9 mouse cellular contexts compared by ENCODE assay signal in the genomic region with DNA sequence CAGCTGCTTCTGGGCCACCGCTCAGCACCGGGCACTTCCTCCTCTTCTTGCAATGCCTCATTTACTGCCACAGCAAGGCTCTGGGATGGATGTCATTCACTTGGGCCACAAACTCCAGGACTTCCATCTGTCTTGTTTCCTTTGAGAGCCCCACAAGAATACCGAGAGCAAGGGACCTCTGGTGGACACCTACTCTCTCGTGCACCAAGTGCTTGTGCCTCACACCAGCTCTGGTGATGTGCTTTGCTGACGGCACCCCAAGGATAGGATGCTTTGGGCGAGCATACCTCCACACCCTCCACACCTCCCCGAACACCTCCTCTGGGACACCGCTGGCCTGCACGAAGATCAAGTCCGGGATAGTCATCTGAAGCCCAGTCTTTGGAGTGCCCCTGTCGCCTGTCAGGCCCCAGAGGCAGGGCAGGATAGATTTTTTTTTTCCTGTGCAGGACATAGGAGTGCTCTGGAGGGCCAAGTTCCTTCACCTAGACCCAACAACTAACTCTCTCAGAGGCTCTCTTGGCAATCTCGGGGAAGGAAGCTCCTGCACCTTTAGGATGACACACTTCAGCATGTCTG. TPM values are rescaled to one million over a fixed set of nuclear protein-coding genes. Genes with fewer than 3 reads are reported as not detected.
DNase-seq lines count a peak whose midpoint lies in the region; ATAC-seq and TF ChIP-seq lines count a peak whose summit lies in the region.
"Had no signal": no experiment of that assay in that cellular context is flagged by ENCODE, and none has a peak within 500 bp of the region (broad histone marks: within the 10 kb centered on the region; RNA-seq: fewer than 3 reads in every experiment).

No protein-coding gene starts in this region.

- WGBS in hindbrain, embryonic 13.5 days, result 47% methylated on average over 12 of the region's 12 CpGs
- WGBS in midbrain, postnatal 0 days, result 50% methylated on average over 12 of the region's 12 CpGs

- no peak for DNase-seq in layer of hippocampus, adult 2 months (ENCODE audit: low spot score in 2 of 2)
- DNase-seq in layer of hippocampus, adult 9-10 months (ENCODE audit: low spot score), result no peak
- DNase-seq in cerebellum, postnatal 10 days, result peak; percentile 6 to 21
- no peak for DNase-seq in midbrain, postnatal 0 days (ENCODE audit: low spot score)
- no peak for DNase-seq in ovary, postnatal 14 days (ENCODE audit: low spot score)
- DNase-seq in lung, postnatal 14 days, result no peak
- DNase-seq in embryo, embryonic 11 days, result no peak

- peak overlapping the region; percentile 81 for H3K9ac ChIP-seq in hindbrain, embryonic 13.5 days
- H3K9ac ChIP-seq in midbrain, postnatal 0 days (replicated peaks; ENCODE audit: low read length, poor library complexity, severe bottlenecking), result peak overlapping the region; percentile 67

- ATAC-seq in hindbrain, embryonic 13.5 days (ENCODE audit: low FRiP score), result 0 out of 2 replicates have a peak, but pooled peaks have one; percentile 33
- ATAC-seq in midbrain, postnatal 0 days (ENCODE audit: low FRiP score), result no peak

- peak overlapping the region; percentile 94 for H3K27ac ChIP-seq in layer of hippocampus, adult 2 months
- no peak overlapping the region for H3K27ac ChIP-seq in hindbrain, embryonic 13.5 days
- 0 out of 2 replicates have a peak overlapping the region, but pooled peaks have one; percentile 43 for H3K27ac ChIP-seq in midbrain, postnatal 0 days (ENCODE audit: low read depth, low read length)

- no peaks in the 10 kb centered on the region for H3K36me3 ChIP-seq in hindbrain, embryonic 13.5 days
- no peaks in the 10 kb centered on the region for H3K36me3 ChIP-seq in midbrain, postnatal 0 days (ENCODE audit: insufficient read depth, low read length)

- peak overlapping the region; percentile 61 for H3K4me2 ChIP-seq in hindbrain, embryonic 13.5 days
- peak overlapping the region; percentile 57 for H3K4me2 ChIP-seq in midbrain, postnatal 0 days (ENCODE audit: low read depth, low read length, poor library complexity, severe bottlenecking)

- H3K9me3 ChIP-seq in hindbrain, embryonic 13.5 days, result no peaks in the 10 kb centered on the region
- no peaks in the 10 kb centered on the region for H3K9me3 ChIP-seq in midbrain, postnatal 0 days (ENCODE audit: low read length)

- no peak for TF ChIP-seq CTCF in layer of hippocampus, adult 2 months (conservative IDR thresholded peaks at IDR 0.05)
- TF ChIP-seq CTCF in midbrain, postnatal 0 days (IDR thresholded peaks at IDR 0.05), result 0 out of 2 replicates have a peak, but pooled peaks have one; percentile 6

- peaks cover 35% of the 10 kb centered on the region for H3K27me3 ChIP-seq in hindbrain, embryonic 13.5 days
- H3K27me3 ChIP-seq in midbrain, postnatal 0 days (ENCODE audit: insufficient read depth, low read length), result peaks cover 3% of the 10 kb centered on the region; the same call in 1 of the 2 replicates

- peak overlapping the region; percentile 71 for H3K4me3 ChIP-seq in layer of hippocampus, adult 2 months
- H3K4me3 ChIP-seq in hindbrain, embryonic 13.5 days, result peak overlapping the region; percentile 55
- H3K4me3 ChIP-seq in midbrain, postnatal 0 days (ENCODE audit: low read depth, low read length), result peak overlapping the region; percentile 58

- peaks cover 6% of the 10 kb centered on the region; the same call in 1 of the 2 replicates for H3K4me1 ChIP-seq in hindbrain, embryonic 13.5 days (replicated peaks)
- H3K4me1 ChIP-seq in midbrain, postnatal 0 days (ENCODE audit: insufficient read depth, low read length), result no peaks in the 10 kb centered on the region

RNA-seq across cellular contexts. Expression of a gene that starts 4.9 kb away (rescaled TPM):
- not detected for total RNA-seq in layer of hippocampus, adult 2 months (2021)
- polyA plus RNA-seq in hindbrain, embryonic 13.5 days (2015; fragmentation: Nextera tagmentation; extraction: Ambion mirVana), result not detected in 2 replicates
- total RNA-seq in midbrain, postnatal 0 days (2014; rRNA removed), result not detected in 2 replicates
- not detected in 2 replicates for polyA plus RNA-seq in midbrain, postnatal 0 days (2015; fragmentation: Nextera tagmentation; extraction: Ambion mirVana)
- total RNA-seq: layer of hippocampus, postnatal 36 days had no signal

RNA-seq across cellular contexts. Expression of a gene that starts 24.4 kb away (rescaled TPM):
- total RNA-seq in layer of hippocampus, adult 2 months (2021), result not detected
- not detected in 2 replicates for polyA plus RNA-seq in hindbrain, embryonic 13.5 days (2015; fragmentation: Nextera tagmentation; extraction: Ambion mirVana)
- not detected in 2 replicates for total RNA-seq in midbrain, postnatal 0 days (2014; rRNA removed)
- polyA plus RNA-seq in midbrain, postnatal 0 days (2015; fragmentation: Nextera tagmentation; extraction: Ambion mirVana), result not detected in 2 replicates
- total RNA-seq: layer of hippocampus, postnatal 36 days had no signal

RNA-seq across cellular contexts. Expression of a gene that starts 24.6 kb away (rescaled TPM):
- total RNA-seq in layer of hippocampus, adult 2 months (2021), result 1 to 10 TPM; 5.6 to 6.6 TPM
- polyA plus RNA-seq in hindbrain, embryonic 13.5 days (2015; fragmentation: Nextera tagmentation; extraction: Ambion mirVana), result 1.7 and 1.8 TPM in 2 replicates
- 0.88 and 2.4 TPM in 2 replicates for total RNA-seq in midbrain, postnatal 0 days (2014; rRNA removed)
- 4.7 and 6.0 TPM in 2 replicates for polyA plus RNA-seq in midbrain, postnatal 0 days (2015; fragmentation: Nextera tagmentation; extraction: Ambion mirVana)

Comparison
In these comparisons a context has a peak if more than half of its experiments do, and no peak if none do; other contexts are left out.
1. DNase-seq: peak in cerebellum, postnatal 10 days (2 of 2); none in layer of hippocampus, adult 2 months (0 of 2), layer of hippocampus, adult 9-10 months (single experiment), midbrain, postnatal 0 days (single experiment), ovary, postnatal 14 days (single experiment), lung, postnatal 14 days (single experiment) and embryo, embryonic 11 days (single experiment).
2. Peak in every context shown above with its lines, with median percentiles within 50 percentile points of each other: H3K4me3 ChIP-seq.